Mouse (Mus musculus) right cerebral cortex, postnatal 36 days (tissue): ENCODE data around the gene Prdx6.
"Not testable (repeated sequence)": the region's sequence is repeated elsewhere in the genome, so short reads cannot be mapped to it uniquely, and the experiment has no call there.

Experiments used
- DNase-seq, 2 experiments: peaks; one replicate each; pipeline ENCODE4 v3.0.0; 2022; ENCODE audit warnings: low spot score in 2 of 2, mixed read lengths in 1 of 2

Gene Prdx6

GRCm38 (mm10) chr1:161251417-161252265 lies 622 bp upstream of the Prdx6 start:
- DNase-seq = no peak

GRCm38 (mm10) chr1:161250031-161250603 lies 902 bp downstream of the Prdx6 start:
- DNase-seq = peak; percentile 14 to 15

GRCm38 (mm10) chr1:161249442-161249841 lies 1.6 kb downstream of the Prdx6 start:
- peak in 1 of 2 experiments; percentile 14 for DNase-seq

- no peak for DNase-seq
Observed at GRCm38 (mm10) chr1:161248685-161249084, 2.3 kb downstream of the Prdx6 start.

- DNase-seq = no peak
Observed at GRCm38 (mm10) chr1:161247643-161248580, 3.1 kb downstream of the Prdx6 start.

- no peak for DNase-seq
Observed at GRCm38 (mm10) chr1:161247176-161247575, 3.8 kb downstream of the Prdx6 start.

- DNase-seq = no peak
Observed at GRCm38 (mm10) chr1:161237750-161238149, 13.3 kb downstream of the Prdx6 start.

- no peak for DNase-seq
Observed at GRCm38 (mm10) chr1:161237339-161237738, 13.7 kb downstream of the Prdx6 start.

- DNase-seq = no peak
Observed at GRCm38 (mm10) chr1:161233226-161233839, 17.7 kb downstream of the Prdx6 start.

GRCm38 (mm10) chr1:161232181-161232580 lies 18.8 kb downstream of the Prdx6 start:
- DNase-seq = no peak

- peak; percentile 11 to 28 for DNase-seq
Observed at GRCm38 (mm10) chr1:161224837-161225236, 26.2 kb downstream of the Prdx6 start.

GRCm38 (mm10) chr1:161219816-161220215 lies 31.2 kb downstream of the Prdx6 start:
- peak in 1 of 2 experiments; percentile 3 for DNase-seq

- no peak for DNase-seq
Observed at GRCm38 (mm10) chr1:161214465-161214864, 36.6 kb downstream of the Prdx6 start.

- no peak for DNase-seq
Observed at GRCm38 (mm10) chr1:161199856-161200255, 51.2 kb downstream of the Prdx6 start.

- DNase-seq = not testable (repeated sequence)
Observed at GRCm38 (mm10) chr1:161196364-161196763, 54.7 kb downstream of the Prdx6 start.

GRCm38 (mm10) chr1:161195541-161196351 lies 55.3 kb downstream of the Prdx6 start:
- DNase-seq = peak; percentile 52

- DNase-seq = no peak
Observed at GRCm38 (mm10) chr1:161190253-161190910, 60.6 kb downstream of the Prdx6 start.
